Mouse (Mus musculus): ENCODE results near the gene Cyp2a12. TPM values are rescaled to one million over a fixed set of nuclear protein-coding genes. Genes with fewer than 3 reads are reported as not detected.
"Not testable (repeated sequence)": the region's sequence is repeated elsewhere in the genome, so short reads cannot be mapped to it uniquely, and the experiment has no call there.

Cyp2a12 gene
- total RNA-seq (2021) = not detected
- long read RNA-seq, experiment 1 = 0 reads
- long read RNA-seq, experiment 2 = 0 reads

GRCm38 (mm10) chr7:27028789-27029188 lies at the start of gene Cyp2a12:
Gene Cyp2a12 (plus strand): TSS chr7:27029081.
- no peak within 1 kb of the TSS for H3K27ac ChIP-seq
- H3K4me3 ChIP-seq = no peak within 1 kb of the TSS
- intact Hi-C loops (cut with DNase I) = no loop called here
- TF ChIP-seq CTCF (IDR thresholded peaks at IDR 0.05) = no peak
- no peak for DNase-seq (ENCODE audit: extremely low spot score in 1 of 2, low spot score in 2 of 2)

DNA sequence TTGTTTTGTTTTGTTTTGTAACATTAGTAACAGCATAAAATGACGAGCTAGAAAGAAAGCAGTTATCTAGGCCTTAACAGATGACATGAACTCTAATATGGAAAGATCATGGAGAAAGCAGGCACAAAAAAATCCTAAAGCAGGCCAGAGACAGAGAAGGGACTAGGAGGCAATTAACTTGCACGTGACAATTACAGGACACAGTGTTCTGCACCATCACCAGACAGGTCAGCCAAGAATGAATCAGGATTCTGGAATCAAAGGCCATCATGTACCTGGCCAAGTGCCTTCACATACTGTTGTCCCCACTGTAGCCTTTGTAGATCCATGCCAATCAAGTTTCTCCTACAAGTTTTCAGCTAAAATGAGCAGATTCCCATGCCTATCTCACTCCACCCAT lies 47.4 kb upstream of the Cyp2a12 start:
- intact Hi-C loops (cut with DNase I); DNase-seq (ENCODE audit: extremely low spot score in 1 of 2, low spot score in 2 of 2); H3K4me3 ChIP-seq; H3K27ac ChIP-seq: not testable (repeated sequence)

DNA sequence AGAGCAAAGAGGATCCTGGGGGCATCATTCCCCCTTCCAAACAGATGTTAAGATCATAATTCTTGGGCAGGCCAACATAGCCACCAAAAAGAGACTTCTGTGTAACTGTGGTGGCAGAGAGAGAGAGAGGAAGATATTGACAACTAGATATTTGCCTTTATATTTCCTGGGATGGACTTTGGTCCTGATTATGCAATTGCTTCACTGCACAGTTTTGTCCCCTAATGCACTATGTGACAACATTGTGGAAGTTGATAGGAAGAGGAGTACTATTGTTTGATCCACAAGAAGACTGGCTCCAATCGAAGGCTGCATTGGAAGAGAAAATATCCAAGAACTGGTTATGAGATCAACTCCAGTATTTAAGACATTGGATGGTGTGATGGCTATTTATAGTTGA lies 46.9 kb upstream of the Cyp2a12 start:
- H3K27ac ChIP-seq; H3K4me3 ChIP-seq; intact Hi-C loops (cut with DNase I); DNase-seq (ENCODE audit: extremely low spot score in 1 of 2, low spot score in 2 of 2): not testable (repeated sequence)

GRCm38 (mm10) chr7:26982551-26982950 lies 46.3 kb upstream of the Cyp2a12 start:
- intact Hi-C loops (cut with DNase I) = no loop called here
- TF ChIP-seq CTCF (IDR thresholded peaks at IDR 0.05) = no peak
- no peak overlapping the region for H3K27ac ChIP-seq
- no peak overlapping the region for H3K4me3 ChIP-seq
- no peak for DNase-seq (ENCODE audit: extremely low spot score in 1 of 2, low spot score in 2 of 2)

DNA sequence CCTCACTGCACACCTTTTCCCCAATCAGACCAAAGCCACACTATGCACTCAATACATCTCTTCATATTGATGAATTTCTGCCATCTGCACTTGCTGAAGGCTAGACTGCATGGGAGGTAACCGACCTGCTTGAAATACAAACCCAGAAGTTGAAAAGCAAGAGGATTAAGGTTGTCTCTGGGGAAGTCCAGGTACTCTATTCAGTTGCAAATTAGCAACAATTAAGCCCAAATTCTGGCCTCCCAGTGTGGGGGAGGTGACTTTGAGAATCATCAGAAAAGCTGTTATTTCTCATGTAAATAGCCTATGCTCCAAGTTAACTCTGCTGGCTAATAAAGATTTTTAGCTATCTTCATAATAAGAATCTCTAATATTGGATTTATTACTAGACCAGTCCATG lies 45.7 kb upstream of the Cyp2a12 start:
- H3K4me3 ChIP-seq; intact Hi-C loops (cut with DNase I): not testable (repeated sequence)

DNA sequence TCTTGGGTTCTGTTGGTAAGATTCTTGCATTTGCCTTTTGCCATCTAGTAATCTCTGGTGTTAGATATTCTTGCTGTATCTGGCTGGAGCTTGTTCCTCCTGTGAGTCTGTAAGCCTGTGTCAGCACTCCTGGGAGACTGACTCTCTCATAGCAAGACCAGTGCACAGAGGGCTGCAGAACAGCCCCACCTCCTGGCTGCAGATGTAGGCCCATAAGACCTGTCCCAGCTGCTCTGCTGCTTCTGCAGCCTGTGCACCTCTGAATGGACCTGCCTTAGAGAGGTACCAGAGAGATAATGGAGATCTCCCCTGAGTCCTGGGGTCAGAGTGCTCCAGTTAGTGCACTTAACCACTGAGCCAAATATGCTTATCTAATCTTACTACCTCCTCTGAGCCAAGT lies 2.3 kb upstream of the Cyp2a12 start:
- DNase-seq (ENCODE audit: extremely low spot score in 1 of 2, low spot score in 2 of 2); intact Hi-C loops (cut with DNase I); H3K4me3 ChIP-seq; H3K27ac ChIP-seq: not testable (repeated sequence)

More for the DNA sequence above, 45.7 kb upstream of the Cyp2a12 start:
- H3K27ac ChIP-seq; DNase-seq (ENCODE audit: extremely low spot score in 1 of 2, low spot score in 2 of 2): not testable (repeated sequence)

DNA sequence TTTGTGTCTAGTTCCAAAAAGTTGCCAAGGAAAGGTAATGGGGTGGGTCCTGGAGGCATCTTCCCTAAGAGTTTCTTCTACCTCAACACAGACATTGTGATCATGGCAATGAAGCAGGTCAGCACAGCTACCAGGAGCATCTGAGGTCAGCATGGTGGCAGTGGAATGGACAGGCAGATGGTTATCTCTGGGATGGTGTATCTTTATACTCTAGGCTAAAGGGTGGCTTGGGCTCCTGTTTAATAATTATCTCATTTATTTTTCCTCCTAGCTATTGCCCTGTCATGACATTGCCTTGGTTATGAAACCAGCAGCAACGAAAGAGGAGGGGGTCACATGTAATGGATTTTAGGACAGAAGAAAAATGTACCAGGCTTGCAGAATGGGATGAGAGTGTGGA lies 20.0 kb downstream of the Cyp2a12 start:
- DNase-seq (ENCODE audit: extremely low spot score in 1 of 2, low spot score in 2 of 2); intact Hi-C loops (cut with DNase I): not testable (repeated sequence)

DNA sequence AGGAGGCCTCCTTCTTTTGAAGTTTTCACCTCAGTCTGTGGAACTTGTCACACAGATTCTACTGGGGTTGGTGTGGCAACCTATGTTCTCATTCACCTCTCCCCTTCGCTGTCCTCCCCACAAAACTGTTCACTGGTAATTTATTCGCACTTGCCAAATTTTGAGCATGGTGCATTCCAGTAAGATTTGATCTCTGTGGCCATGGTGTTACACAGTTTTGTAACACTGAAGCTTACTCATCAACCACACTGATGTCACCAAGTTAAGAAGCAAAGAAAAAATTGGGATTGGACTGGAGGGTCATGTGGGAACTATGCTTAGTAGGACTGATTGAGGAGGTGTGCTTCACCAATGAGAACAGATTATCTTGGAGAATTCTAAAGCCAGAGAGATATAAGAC lies 30.5 kb downstream of the Cyp2a12 start:
- DNase-seq (ENCODE audit: extremely low spot score in 1 of 2, low spot score in 2 of 2); intact Hi-C loops (cut with DNase I); H3K27ac ChIP-seq; H3K4me3 ChIP-seq: not testable (repeated sequence)

More for the DNA sequence above, 20.0 kb downstream of the Cyp2a12 start:
- H3K27ac ChIP-seq, H3K4me3 ChIP-seq: not testable (repeated sequence)

DNA sequence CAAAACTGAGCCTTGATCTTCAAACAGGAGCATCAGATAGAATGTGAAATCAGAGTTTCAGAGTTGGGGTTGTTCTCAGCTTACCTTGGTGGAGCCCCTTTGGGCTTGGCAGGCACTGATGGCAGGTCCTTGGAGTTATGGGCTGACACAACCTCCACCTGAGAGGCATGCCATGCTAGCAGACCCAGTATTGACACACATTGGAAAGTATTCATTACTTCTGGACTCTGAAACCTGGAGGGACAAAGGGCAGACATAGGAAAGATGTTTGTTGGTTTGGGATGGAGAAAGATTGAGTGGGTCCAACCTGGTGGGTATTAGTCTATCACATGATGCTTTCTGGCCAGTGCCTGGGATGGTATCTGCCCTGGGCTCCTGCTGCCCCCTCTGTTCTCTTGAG lies 31.0 kb downstream of the Cyp2a12 start:
- H3K4me3 ChIP-seq; DNase-seq (ENCODE audit: extremely low spot score in 1 of 2, low spot score in 2 of 2); H3K27ac ChIP-seq; intact Hi-C loops (cut with DNase I): not testable (repeated sequence)

- DNase-seq (ENCODE audit: extremely low spot score in 1 of 2, low spot score in 2 of 2) = no peak
- H3K4me3 ChIP-seq = no peak overlapping the region
- H3K27ac ChIP-seq = no peak overlapping the region
- intact Hi-C loops (cut with DNase I) = no loop called here
- no peak for TF ChIP-seq CTCF (IDR thresholded peaks at IDR 0.05)
Observed at GRCm38 (mm10) chr7:27078641-27079040, 49.8 kb downstream of the Cyp2a12 start.

DNA sequence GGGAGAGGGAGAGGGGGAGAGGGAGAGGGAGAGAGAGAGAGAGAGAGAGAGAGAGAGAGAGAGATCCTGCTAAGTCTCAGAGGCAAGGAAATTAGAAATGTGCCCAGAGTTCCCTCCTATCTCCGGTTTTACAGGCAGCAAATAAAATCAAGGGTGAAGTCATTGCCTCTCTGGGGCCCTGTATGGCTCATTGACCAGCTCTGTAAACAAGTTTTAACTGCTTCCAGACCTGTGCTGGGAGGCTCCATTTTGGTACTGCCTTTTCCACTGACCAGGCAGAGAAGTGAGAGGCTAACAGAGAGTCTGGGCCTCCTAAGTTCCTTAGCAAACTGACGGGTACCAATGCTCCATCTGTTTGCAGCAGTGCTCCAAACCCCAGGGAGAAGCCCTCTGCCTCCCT lies 52.7 kb downstream of the Cyp2a12 start:
- no peak for DNase-seq (ENCODE audit: extremely low spot score in 1 of 2, low spot score in 2 of 2)
- intact Hi-C loops (cut with DNase I) = no loop called here
- no peak overlapping the region for H3K27ac ChIP-seq
- no peak overlapping the region for H3K4me3 ChIP-seq
- no peak for TF ChIP-seq CTCF (IDR thresholded peaks at IDR 0.05)

Other genes with a start within 250 kb of the Cyp2a12 start
- not detected for gene Cyp2g1, start 220.2 kb upstream of the Cyp2a12 start, total RNA-seq (2021)
- gene Cyp2a5, start 193.8 kb upstream of the Cyp2a12 start, total RNA-seq (2021) = not detected
- not detected for gene Cyp2a22, start 89.7 kb upstream of the Cyp2a12 start, total RNA-seq (2021)
- gene Cyp2f2, start 90.8 kb downstream of the Cyp2a12 start, total RNA-seq (2021) = not detected
- gene Cyp2t4, start 124.6 kb downstream of the Cyp2a12 start, total RNA-seq (2021) = not detected
- 100 to 1,000 TPM in 1 of 2 experiments, 10 to 100 TPM in 1; 92.8 to 109 TPM for gene Egln2, start 137.7 kb downstream of the Cyp2a12 start, total RNA-seq (2021)
- 10 to 100 TPM; 89.7 to 93.2 TPM for gene Rab4b, start 149.8 kb downstream of the Cyp2a12 start, total RNA-seq (2021)
- gene Gm21983, start 152.0 kb downstream of the Cyp2a12 start, total RNA-seq (2021) = not detected
- 1 to 10 TPM in 1 of 2 experiments, under 1 TPM in 1; 0.68 to 1.6 TPM for gene Mia, start 152.1 kb downstream of the Cyp2a12 start, total RNA-seq (2021)
- gene BC024978, start 166.7 kb downstream of the Cyp2a12 start, total RNA-seq (2021) = 10 to 100 TPM; 21.6 to 26.1 TPM
- gene Snrpa, start 167.2 kb downstream of the Cyp2a12 start, total RNA-seq (2021) = 10 to 100 TPM; 85.1 to 86.5 TPM
- gene Itpkc, start 199.6 kb downstream of the Cyp2a12 start, total RNA-seq (2021) = 10 to 100 TPM; 11.7 to 12.6 TPM
- gene Coq8b, start 203.9 kb downstream of the Cyp2a12 start, total RNA-seq (2021) = 10 to 100 TPM; 35.4 to 36.2 TPM
- 100 to 1,000 TPM; 117 to 135 TPM for gene Numbl, start 229.4 kb downstream of the Cyp2a12 start, total RNA-seq (2021)

All from left cerebral cortex, adult 2 months (tissue).